Mouse (Mus musculus): ENCODE data around the gene Ccnyl1. TPM values are rescaled to one million over a fixed set of nuclear protein-coding genes. Genes with fewer than 3 reads are reported as not detected.

Gene Ccnyl1
- polyA plus RNA-seq, 1 experiment from 2014 or later = 10.7 TPM

DNA sequence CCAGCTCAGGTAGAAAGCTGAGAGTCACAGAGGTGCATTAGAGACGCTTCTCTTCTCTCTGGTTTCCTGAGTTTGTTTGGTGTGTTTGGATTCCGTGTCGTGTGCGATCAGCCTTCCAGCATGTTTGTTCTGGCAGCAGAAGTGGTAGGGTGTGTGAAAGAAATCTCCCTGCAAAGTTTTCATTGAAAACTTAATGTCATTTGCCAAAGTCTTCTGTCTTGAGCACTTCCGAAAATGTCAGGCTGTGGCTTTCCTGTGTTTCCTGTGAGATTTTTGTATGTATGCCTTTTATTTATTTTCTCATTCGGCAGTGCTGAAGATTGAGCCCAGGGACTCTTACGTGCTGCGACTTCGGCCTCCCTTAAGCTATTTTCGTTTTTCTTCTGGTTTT is 66.4 kb downstream of the Ccnyl1 start:
- Histone ChIP-seq H3K4me2 (ENCODE audit: low read depth, severe bottlenecking) (no peak overlapping the region), H3K9me3 (ENCODE audit: control insufficient read depth, low read length) (no peaks in the 10 kb centered on the region)

DNA sequence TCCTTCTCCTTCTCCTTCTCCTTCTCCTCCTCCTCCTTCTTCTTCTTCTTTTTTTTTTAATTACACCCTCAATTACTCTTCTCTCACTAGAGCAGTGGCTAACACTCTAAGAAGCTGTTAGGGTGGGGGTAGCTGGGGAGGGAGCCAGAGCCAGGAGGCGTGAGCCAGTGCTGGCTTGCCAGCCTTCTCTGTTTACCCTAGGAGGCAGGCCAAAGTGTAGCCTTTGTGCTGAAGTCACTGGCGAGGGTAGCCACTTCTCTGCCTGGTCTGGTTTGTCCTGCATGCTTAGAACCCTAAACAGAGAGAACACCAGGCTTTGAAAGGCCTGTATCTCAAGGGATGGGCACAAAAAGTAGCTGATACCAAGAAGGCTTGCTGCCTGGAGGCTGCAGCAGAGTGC is 67.0 kb downstream of the Ccnyl1 start:
- Histone ChIP-seq H3K27me3 (ENCODE audit: control insufficient read depth, insufficient read depth, low read length) (no peaks in the 10 kb centered on the region), H3K4me1 (ENCODE audit: control insufficient read depth, insufficient read depth, low read length) (no peaks in the 10 kb centered on the region), H3K36me3 (ENCODE audit: control insufficient read depth, insufficient read depth, low read length) (no peaks in the 10 kb centered on the region), H3K4me2 (ENCODE audit: low read depth, severe bottlenecking) (no peak overlapping the region), H3K4me3 (ENCODE audit: low read depth, low read length) (no peak overlapping the region), H3K9me3 (ENCODE audit: control insufficient read depth, low read length) (no peaks in the 10 kb centered on the region), H3K9ac (ENCODE audit: low read length) (no peak overlapping the region), H3K27ac (replicated peaks; ENCODE audit: low read depth, low read length) (no peak overlapping the region)
- no peak for DNase-seq (ENCODE audit: low spot score)
- ATAC-seq (ENCODE audit: insufficient number of reproducible peaks, low FRiP score, low TSS enrichment, low read depth) = no peak
- 33% methylated on average over 2 of the region's 2 CpGs for WGBS

More for the DNA sequence above, 66.4 kb downstream of the Ccnyl1 start:
- DNase-seq (ENCODE audit: low spot score) (no peak), ATAC-seq (ENCODE audit: insufficient number of reproducible peaks, low FRiP score, low TSS enrichment, low read depth) (no peak)
- no peaks in the 10 kb centered on the region for H3K27me3 ChIP-seq (ENCODE audit: control insufficient read depth, insufficient read depth, low read length)
- H3K4me1 ChIP-seq (ENCODE audit: control insufficient read depth, insufficient read depth, low read length) = no peaks in the 10 kb centered on the region
- WGBS = 83% methylated on average over 10 of the region's 10 CpGs
- H3K4me3 ChIP-seq (ENCODE audit: low read depth, low read length) = no peak overlapping the region
- H3K9ac ChIP-seq (ENCODE audit: low read length) = no peak overlapping the region
- H3K36me3 ChIP-seq (ENCODE audit: control insufficient read depth, insufficient read depth, low read length) = no peaks in the 10 kb centered on the region
- no peak overlapping the region for H3K27ac ChIP-seq (replicated peaks; ENCODE audit: low read depth, low read length)

DNA sequence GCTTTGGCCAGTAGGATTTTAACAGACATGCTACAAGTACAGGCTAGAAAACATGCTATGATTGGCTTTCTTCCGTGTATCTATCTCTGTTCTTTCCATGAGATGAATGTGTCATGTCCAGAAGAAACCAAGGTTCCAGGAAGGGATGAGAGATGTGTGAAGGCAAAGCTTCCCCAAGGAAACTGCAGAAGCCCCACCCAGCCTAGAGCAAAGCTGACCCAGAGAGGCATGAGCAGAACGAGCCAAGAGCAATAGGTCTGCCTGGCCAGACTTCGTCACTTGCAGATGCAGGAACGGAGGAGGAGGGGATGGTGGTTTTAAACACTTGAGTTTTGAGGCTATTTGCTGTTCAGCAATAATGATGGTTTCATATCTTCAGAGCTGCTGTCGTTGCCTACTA is 67.5 kb downstream of the Ccnyl1 start:
- DNase-seq (ENCODE audit: low spot score) (no peak), ATAC-seq (ENCODE audit: insufficient number of reproducible peaks, low FRiP score, low TSS enrichment, low read depth) (no peak)
- no peak overlapping the region for H3K4me2 ChIP-seq (ENCODE audit: low read depth, severe bottlenecking)
- H3K4me3 ChIP-seq (ENCODE audit: low read depth, low read length) = no peak overlapping the region
- H3K27ac ChIP-seq (replicated peaks; ENCODE audit: low read depth, low read length) = no peak overlapping the region
- no peak overlapping the region for H3K9ac ChIP-seq (ENCODE audit: low read length)
- 84% methylated on average over 5 of the region's 5 CpGs for WGBS
- no peaks in the 10 kb centered on the region for H3K27me3 ChIP-seq (ENCODE audit: control insufficient read depth, insufficient read depth, low read length)
- no peaks in the 10 kb centered on the region for H3K4me1 ChIP-seq (ENCODE audit: control insufficient read depth, insufficient read depth, low read length)
- H3K36me3 ChIP-seq (ENCODE audit: control insufficient read depth, insufficient read depth, low read length) = no peaks in the 10 kb centered on the region
- no peaks in the 10 kb centered on the region for H3K9me3 ChIP-seq (ENCODE audit: control insufficient read depth, low read length)

DNA sequence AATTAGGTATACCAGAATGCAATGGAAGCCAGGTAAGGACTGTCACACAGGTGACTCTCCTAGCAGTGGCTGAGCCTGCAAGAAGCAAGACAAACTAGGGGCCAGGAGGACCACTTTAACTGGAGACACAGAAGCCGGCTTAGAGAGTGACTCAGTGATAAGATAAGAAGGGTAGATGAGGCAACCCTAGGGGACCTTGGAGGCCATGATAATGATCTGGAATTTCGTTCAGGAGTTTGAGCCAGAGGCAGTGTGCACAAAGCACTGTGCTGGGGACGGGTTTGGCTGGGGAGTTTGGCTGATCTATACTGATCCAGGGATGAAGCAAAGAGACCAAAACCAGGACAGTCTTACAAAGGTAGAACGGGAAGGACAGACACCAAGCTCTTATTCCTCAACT is 71.4 kb downstream of the Ccnyl1 start:
- Histone ChIP-seq H3K9me3 (ENCODE audit: control insufficient read depth, low read length) (no peaks in the 10 kb centered on the region), H3K4me1 (ENCODE audit: control insufficient read depth, insufficient read depth, low read length) (no peaks in the 10 kb centered on the region), H3K9ac (ENCODE audit: low read length) (no peak overlapping the region), H3K4me3 (ENCODE audit: low read depth, low read length) (no peak overlapping the region), H3K27ac (replicated peaks; ENCODE audit: low read depth, low read length) (no peak overlapping the region), H3K4me2 (ENCODE audit: low read depth, severe bottlenecking) (no peak overlapping the region), H3K36me3 (ENCODE audit: control insufficient read depth, insufficient read depth, low read length) (no peaks in the 10 kb centered on the region), H3K27me3 (ENCODE audit: control insufficient read depth, insufficient read depth, low read length) (no peaks in the 10 kb centered on the region)
- WGBS = 78% methylated on average over 4 of the region's 4 CpGs
- DNase-seq (ENCODE audit: low spot score) (no peak), ATAC-seq (ENCODE audit: insufficient number of reproducible peaks, low FRiP score, low TSS enrichment, low read depth) (no peak)

DNA sequence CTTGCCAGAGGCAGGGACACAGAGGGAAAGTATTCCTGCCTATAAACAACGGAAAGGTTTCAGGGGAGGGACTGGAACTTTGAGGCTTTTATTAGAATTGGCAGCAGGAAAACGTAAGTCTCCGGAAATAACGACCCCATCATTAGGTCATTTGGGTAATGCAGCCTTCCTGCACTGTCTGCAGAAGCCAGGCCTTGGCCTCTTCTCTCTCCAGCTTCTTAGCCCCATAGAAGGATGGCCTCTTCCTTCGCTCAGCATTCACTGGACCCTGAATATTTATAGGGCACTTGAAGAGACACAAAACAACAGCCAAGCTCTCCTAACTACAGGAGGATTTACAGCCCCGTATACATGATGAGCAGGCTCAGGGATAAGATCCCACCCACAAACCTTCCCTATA is 79.9 kb downstream of the Ccnyl1 start:
- Histone ChIP-seq H3K4me1 (ENCODE audit: control insufficient read depth, insufficient read depth, low read length) (no peaks in the 10 kb centered on the region), H3K36me3 (ENCODE audit: control insufficient read depth, insufficient read depth, low read length) (no peaks in the 10 kb centered on the region), H3K9ac (ENCODE audit: low read length) (no peak overlapping the region), H3K4me2 (ENCODE audit: low read depth, severe bottlenecking) (no peak overlapping the region), H3K27ac (replicated peaks; ENCODE audit: low read depth, low read length) (no peak overlapping the region), H3K9me3 (ENCODE audit: control insufficient read depth, low read length) (no peaks in the 10 kb centered on the region), H3K27me3 (ENCODE audit: control insufficient read depth, insufficient read depth, low read length) (no peaks in the 10 kb centered on the region), H3K4me3 (ENCODE audit: low read depth, low read length) (no peak overlapping the region)
- ATAC-seq (ENCODE audit: insufficient number of reproducible peaks, low FRiP score, low TSS enrichment, low read depth) = no peak
- no peak for DNase-seq (ENCODE audit: low spot score)
- 26% methylated on average over 6 of the region's 6 CpGs for WGBS

DNA sequence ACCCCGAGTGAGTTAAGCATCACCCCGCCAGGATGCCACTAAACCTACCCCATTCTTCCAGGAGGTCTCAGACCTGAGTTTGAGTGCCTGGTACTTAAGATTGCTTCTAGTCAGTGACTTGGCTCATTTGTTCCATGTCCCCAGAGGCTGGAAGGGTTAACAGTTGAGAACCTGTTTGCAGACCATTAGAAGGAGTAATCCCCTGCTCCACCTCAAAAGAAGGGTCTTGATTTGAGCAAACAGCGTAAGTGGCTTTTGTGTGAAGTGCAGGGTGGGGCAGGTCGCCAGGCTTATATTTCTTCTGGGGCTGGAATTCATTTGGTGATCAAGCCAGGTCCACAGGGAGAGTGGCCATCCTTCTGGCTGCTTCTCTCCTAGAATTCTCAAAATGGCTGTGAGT is 83.0 kb downstream of the Ccnyl1 start:
- no peaks in the 10 kb centered on the region for H3K27me3 ChIP-seq (ENCODE audit: control insufficient read depth, insufficient read depth, low read length)
- DNase-seq (ENCODE audit: low spot score) = no peak
- 80% methylated on average over 4 of the region's 4 CpGs for WGBS

More for the DNA sequence above, 83.0 kb downstream of the Ccnyl1 start:
- Histone ChIP-seq H3K9ac (ENCODE audit: low read length) (no peak overlapping the region), H3K36me3 (ENCODE audit: control insufficient read depth, insufficient read depth, low read length) (no peaks in the 10 kb centered on the region), H3K4me3 (ENCODE audit: low read depth, low read length) (no peak overlapping the region), H3K9me3 (ENCODE audit: control insufficient read depth, low read length) (no peaks in the 10 kb centered on the region), H3K27ac (replicated peaks; ENCODE audit: low read depth, low read length) (no peak overlapping the region), H3K4me1 (ENCODE audit: control insufficient read depth, insufficient read depth, low read length) (no peaks in the 10 kb centered on the region), H3K4me2 (ENCODE audit: low read depth, severe bottlenecking) (no peak overlapping the region)
- no peak for ATAC-seq (ENCODE audit: insufficient number of reproducible peaks, low FRiP score, low TSS enrichment, low read depth)

Other genes starting within 250 kb of the Ccnyl1 start
- gene Creb1, start 157.8 kb upstream of the Ccnyl1 start, polyA plus RNA-seq (2014; fragmentation: Nextera tagmentation; extraction: Ambion mirVana) = 50.4 and 53.4 TPM in 2 replicates
- 22.4 and 23.6 TPM in 2 replicates for gene Mettl21a, start 73.2 kb upstream of the Ccnyl1 start, polyA plus RNA-seq (2014; fragmentation: Nextera tagmentation; extraction: Ambion mirVana)
- gene Fzd5, start 47.3 kb downstream of the Ccnyl1 start, polyA plus RNA-seq (2014; fragmentation: Nextera tagmentation; extraction: Ambion mirVana) = 0.71 and 0.73 TPM in 2 replicates

All from limb, embryonic 11.5 days (tissue).